ENCODE assay signal across 17 mouse cellular contexts in the genomic region with DNA sequence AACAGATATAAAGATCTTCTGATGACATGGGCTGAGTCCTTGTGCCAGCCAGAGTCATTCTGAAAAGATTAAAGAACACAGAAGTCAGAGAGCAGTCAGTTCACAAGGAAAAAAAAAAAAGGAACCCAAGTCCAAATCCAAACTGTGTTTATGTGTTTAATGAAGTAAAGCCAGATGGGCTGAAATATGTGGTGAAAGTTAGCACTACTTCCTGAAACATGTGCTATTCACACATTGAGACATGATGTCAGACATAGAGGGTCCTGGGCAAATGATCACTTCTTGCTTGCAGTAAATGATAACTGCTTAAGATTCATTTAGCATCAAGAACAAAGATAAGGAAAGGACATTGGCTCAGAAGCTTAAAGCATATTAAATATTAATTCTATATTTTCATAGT.
"Had no signal": no experiment of that assay in that cellular context is flagged by ENCODE, and none has a peak within 500 bp of the region (broad histone marks: within the 10 kb centered on the region; RNA-seq: fewer than 3 reads in every experiment).

No protein-coding gene starts in this region.

- H3K4me2 ChIP-seq: lung, embryonic 15.5 days; midbrain, embryonic 11.5 days; midbrain, embryonic 13.5 days; midbrain, embryonic 15.5 days; neural tube, embryonic 12.5 days; stomach, embryonic 15.5 days had no signal

- H3K27ac ChIP-seq: lung, embryonic 15.5 days; macrophage; midbrain, embryonic 13.5 days; midbrain, embryonic 15.5 days; neural tube, embryonic 12.5 days; stomach, embryonic 15.5 days; stomach, postnatal 0 days had no signal

- H3K36me3 ChIP-seq: lung, embryonic 15.5 days; midbrain, embryonic 13.5 days; midbrain, embryonic 15.5 days; neural tube, embryonic 12.5 days; stomach, embryonic 15.5 days had no signal

- H3K9ac ChIP-seq: lung, embryonic 15.5 days; midbrain, embryonic 13.5 days; midbrain, embryonic 15.5 days; neural tube, embryonic 12.5 days; stomach, embryonic 15.5 days had no signal

- DNase-seq: lung, adult 2 months; lung, postnatal 14 days; lung, postnatal 36 days; right cerebral cortex, postnatal 14 days; thymus, adult 2 months; thymus, postnatal 25 days; thymus, postnatal 4 days had no signal

- H3K9me3 ChIP-seq: lung, embryonic 15.5 days; megakaryocyte, embryonic 14.5 days; midbrain, embryonic 13.5 days; midbrain, embryonic 15.5 days; neural tube, embryonic 12.5 days; stomach, embryonic 15.5 days had no signal

- H3K4me1 ChIP-seq: lung, embryonic 15.5 days; megakaryocyte, embryonic 14.5 days; midbrain, embryonic 13.5 days; midbrain, embryonic 15.5 days; neural tube, embryonic 12.5 days; stomach, embryonic 15.5 days had no signal

- H3K4me3 ChIP-seq: lung, embryonic 15.5 days; megakaryocyte, embryonic 14.5 days; midbrain, embryonic 13.5 days; midbrain, embryonic 15.5 days; neural tube, embryonic 12.5 days; stomach, embryonic 15.5 days had no signal

- ATAC-seq: lung, postnatal 0 days; midbrain, embryonic 13.5 days; midbrain, embryonic 15.5 days had no signal

- H3K27me3 ChIP-seq: lung, embryonic 15.5 days; megakaryocyte, embryonic 14.5 days; midbrain, embryonic 13.5 days; midbrain, embryonic 15.5 days; neural tube, embryonic 12.5 days; stomach, embryonic 15.5 days had no signal
